Mouse (Mus musculus): Measurements from ENCODE around the gene C1qtnf3. TPM values are rescaled to one million over a fixed set of nuclear protein-coding genes. Genes with fewer than 3 reads are reported as not detected.

The C1qtnf3 gene
- polyA plus RNA-seq, 1 experiment from 2014 or later, result 22.2 TPM

DNA sequence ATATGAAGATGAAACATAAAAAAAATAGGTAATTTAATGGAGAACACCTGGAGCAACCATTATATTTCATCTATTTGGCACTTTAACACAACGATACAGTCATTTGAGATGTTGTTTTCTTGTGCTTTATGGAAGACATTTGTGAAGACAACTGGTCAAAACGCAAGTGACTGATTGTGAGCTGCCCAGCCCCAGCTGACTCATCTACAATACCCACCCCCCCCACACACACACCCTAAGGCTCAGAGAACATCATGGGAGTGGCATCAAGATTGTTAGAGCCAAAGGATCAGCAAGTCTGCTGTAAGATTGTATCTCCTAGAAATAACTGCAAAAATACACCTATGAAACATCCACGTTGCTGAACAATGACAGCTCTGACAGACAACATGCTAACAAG is 17.3 kb downstream of the C1qtnf3 start:
- no peak overlapping the region for H3K4me2 ChIP-seq (replicated peaks; ENCODE audit: low read depth)
- H3K9ac ChIP-seq (ENCODE audit: low read length), result no peak overlapping the region
- H3K27me3 ChIP-seq (ENCODE audit: control insufficient read depth, insufficient read depth, low read length), result no peaks in the 10 kb centered on the region
- no peaks in the 10 kb centered on the region for H3K36me3 ChIP-seq (ENCODE audit: control insufficient read depth, insufficient read depth, low read length)
- H3K27ac ChIP-seq (replicated peaks), result no peak overlapping the region
- H3K4me1 ChIP-seq (replicated peaks; ENCODE audit: control insufficient read depth, insufficient read depth), result no peaks in the 10 kb centered on the region
- no peaks in the 10 kb centered on the region for H3K9me3 ChIP-seq (ENCODE audit: control insufficient read depth, low read length)
- DNase-seq (ENCODE audit: low spot score), result no peak
- no peak for ATAC-seq (ENCODE audit: low FRiP score, low TSS enrichment)
- H3K4me3 ChIP-seq (ENCODE audit: low read depth, low read length), result no peak overlapping the region
- TF ChIP-seq CTCF (IDR thresholded peaks at IDR 0.05; ENCODE audit: low read depth) (no peak), EP300 (optimal IDR thresholded peaks at IDR 0.05) (no peak)
- WGBS, result 70% methylated on average over 3 of the region's 3 CpGs

DNA sequence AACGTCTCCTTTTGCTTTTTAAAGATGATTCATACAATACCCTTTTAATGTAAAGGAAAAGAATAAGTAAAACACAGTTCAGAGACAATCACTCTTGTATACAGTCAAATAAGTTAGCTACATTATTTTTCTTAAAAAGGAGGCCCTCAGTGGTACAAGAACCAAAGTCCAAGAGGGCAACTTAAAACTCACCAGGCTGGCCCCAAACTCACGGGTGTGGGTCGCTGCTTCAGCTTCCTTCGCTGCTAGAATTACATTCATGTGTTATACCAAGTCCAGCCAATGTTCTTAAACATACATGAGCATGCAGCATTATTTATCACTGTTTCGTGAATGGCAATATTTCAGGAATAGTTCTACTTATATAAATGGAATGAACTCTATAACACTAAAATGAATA is 18.6 kb downstream of the C1qtnf3 start:
- 77% methylated on average over 5 of the region's 5 CpGs for WGBS
- Histone ChIP-seq H3K36me3 (ENCODE audit: control insufficient read depth, insufficient read depth, low read length) (no peaks in the 10 kb centered on the region), H3K4me3 (ENCODE audit: low read depth, low read length) (no peak overlapping the region)

DNA sequence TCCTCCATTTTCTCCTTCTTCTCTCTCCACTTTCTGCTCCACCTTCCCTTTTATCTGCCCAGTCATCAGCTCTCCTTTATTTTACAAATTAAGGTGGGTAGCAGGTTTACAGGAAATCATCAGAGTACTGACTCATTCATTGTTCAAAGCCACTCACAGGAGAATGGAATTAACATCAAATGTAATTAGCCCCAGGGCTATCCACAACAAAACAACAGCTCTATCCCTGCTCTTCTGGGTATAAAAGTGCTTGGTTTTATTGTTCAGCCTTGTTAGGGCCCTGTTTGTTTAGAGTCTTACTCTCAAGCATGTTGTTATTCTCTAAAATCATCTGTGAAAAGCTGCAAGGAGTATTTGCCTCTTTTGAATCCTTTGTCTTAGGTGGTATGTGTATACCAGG is 25.0 kb downstream of the C1qtnf3 start:
- Histone ChIP-seq H3K27ac (replicated peaks) (no peak overlapping the region), H3K27me3 (ENCODE audit: control insufficient read depth, insufficient read depth, low read length) (no peaks in the 10 kb centered on the region), H3K9ac (ENCODE audit: low read length) (no peak overlapping the region), H3K4me2 (replicated peaks; ENCODE audit: low read depth) (no peak overlapping the region), H3K4me1 (replicated peaks; ENCODE audit: control insufficient read depth, insufficient read depth) (no peaks in the 10 kb centered on the region), H3K4me3 (ENCODE audit: low read depth, low read length) (no peak overlapping the region), H3K9me3 (ENCODE audit: control insufficient read depth, low read length) (no peaks in the 10 kb centered on the region), H3K36me3 (ENCODE audit: control insufficient read depth, insufficient read depth, low read length) (no peaks in the 10 kb centered on the region)
- DNase-seq (ENCODE audit: low spot score) (no peak), ATAC-seq (ENCODE audit: low FRiP score, low TSS enrichment) (no peak)
- TF ChIP-seq CTCF (IDR thresholded peaks at IDR 0.05; ENCODE audit: low read depth), result no peak
- no peak for TF ChIP-seq EP300 (optimal IDR thresholded peaks at IDR 0.05)

More for the DNA sequence above, 18.6 kb downstream of the C1qtnf3 start:
- DNase-seq (ENCODE audit: low spot score) (no peak), ATAC-seq (ENCODE audit: low FRiP score, low TSS enrichment) (no peak)
- Histone ChIP-seq H3K4me2 (replicated peaks; ENCODE audit: low read depth) (no peak overlapping the region), H3K9ac (ENCODE audit: low read length) (no peak overlapping the region), H3K9me3 (ENCODE audit: control insufficient read depth, low read length) (no peaks in the 10 kb centered on the region), H3K4me1 (replicated peaks; ENCODE audit: control insufficient read depth, insufficient read depth) (no peaks in the 10 kb centered on the region), H3K27ac (replicated peaks) (no peak overlapping the region), H3K27me3 (ENCODE audit: control insufficient read depth, insufficient read depth, low read length) (no peaks in the 10 kb centered on the region)
- TF ChIP-seq EP300 (optimal IDR thresholded peaks at IDR 0.05) (no peak), CTCF (IDR thresholded peaks at IDR 0.05; ENCODE audit: low read depth) (no peak)

DNA sequence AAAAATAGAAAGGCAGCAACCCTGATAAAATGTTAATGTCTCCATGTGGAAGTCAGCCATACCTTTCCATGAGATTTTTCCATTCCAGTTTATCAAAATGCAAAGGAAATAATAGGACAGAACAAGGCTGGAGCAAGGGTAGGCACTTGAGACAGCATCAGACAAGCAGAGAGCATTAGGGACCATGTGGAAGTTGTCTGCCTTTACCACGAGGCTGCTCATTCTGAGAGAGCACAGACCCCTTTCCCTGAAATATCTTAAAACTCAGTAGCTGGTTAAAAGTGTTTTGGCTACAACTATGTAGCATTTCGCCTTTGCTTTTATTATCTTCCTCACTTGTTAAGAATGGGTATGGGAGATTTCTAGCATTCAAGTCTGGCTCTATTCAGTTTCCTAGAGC is 28.6 kb downstream of the C1qtnf3 start:
- no peak overlapping the region for H3K4me3 ChIP-seq (ENCODE audit: low read depth, low read length)
- TF ChIP-seq CTCF (IDR thresholded peaks at IDR 0.05; ENCODE audit: low read depth) (no peak), EP300 (optimal IDR thresholded peaks at IDR 0.05) (no peak)
- H3K27me3 ChIP-seq (ENCODE audit: control insufficient read depth, insufficient read depth, low read length), result no peaks in the 10 kb centered on the region
- no peak for ATAC-seq (ENCODE audit: low FRiP score, low TSS enrichment)
- H3K4me1 ChIP-seq (replicated peaks; ENCODE audit: control insufficient read depth, insufficient read depth), result 0 out of 2 replicates have a peak, but pooled peaks cover 2% of the 10 kb centered on the region
- H3K9ac ChIP-seq (ENCODE audit: low read length), result no peak overlapping the region
- H3K4me2 ChIP-seq (replicated peaks; ENCODE audit: low read depth), result no peak overlapping the region
- no peak overlapping the region for H3K27ac ChIP-seq (replicated peaks)
- DNase-seq (ENCODE audit: low spot score), result no peak
- H3K9me3 ChIP-seq (ENCODE audit: control insufficient read depth, low read length), result no peaks in the 10 kb centered on the region
- no peaks in the 10 kb centered on the region for H3K36me3 ChIP-seq (ENCODE audit: control insufficient read depth, insufficient read depth, low read length)
- WGBS, result 62% methylated on average over 2 of the region's 2 CpGs

DNA sequence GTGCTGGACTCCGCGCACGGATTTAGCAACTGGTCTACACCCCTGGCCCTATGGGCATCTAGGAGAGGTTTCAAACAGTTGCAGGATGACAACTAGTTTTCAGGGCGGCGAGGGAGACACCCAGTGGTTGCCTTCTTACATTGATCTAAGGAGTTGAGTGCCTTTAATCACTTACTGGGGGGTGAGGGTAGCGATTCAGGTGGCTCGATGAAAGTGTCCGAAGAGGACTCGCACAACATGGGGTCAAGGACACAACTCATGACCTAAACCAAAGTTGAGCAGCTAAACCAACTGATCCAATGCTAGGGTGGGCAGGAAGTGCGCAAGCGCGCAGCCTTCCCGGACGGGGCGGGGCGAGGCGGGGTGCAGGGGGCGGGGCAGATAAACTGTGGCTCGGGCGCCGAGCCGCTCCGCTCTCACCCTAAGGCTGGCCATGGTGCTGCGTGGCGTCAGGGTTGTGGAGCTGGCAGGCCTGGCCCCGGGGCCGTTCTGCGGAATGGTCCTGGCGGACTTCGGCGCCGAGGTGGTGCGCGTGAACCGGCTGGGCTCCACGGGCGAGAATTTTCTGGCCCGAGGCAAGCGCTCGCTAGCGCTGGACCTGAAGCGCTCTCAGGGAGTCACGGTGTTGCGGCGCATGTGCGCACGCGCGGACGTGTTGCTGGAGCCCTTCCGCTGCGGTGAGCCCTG is 29.4 kb downstream of the C1qtnf3 start, which contains the start of gene Amacr:
TSS of gene Amacr (plus strand) at position 380 of the 687 bp plus-strand sequence.
- Histone ChIP-seq H3K4me2 (replicated peaks; ENCODE audit: low read depth) (peak within 1 kb of the TSS; percentile 71), H3K9me3 (ENCODE audit: control insufficient read depth, low read length) (no peaks in the 10 kb centered on the region), H3K27ac (replicated peaks) (peak within 1 kb of the TSS; percentile 86), H3K9ac (ENCODE audit: low read length) (peak within 1 kb of the TSS; percentile 71), H3K27me3 (ENCODE audit: control insufficient read depth, insufficient read depth, low read length) (no peaks in the 10 kb centered on the region), H3K4me3 (ENCODE audit: low read depth, low read length) (peak within 1 kb of the TSS; percentile 68), H3K36me3 (ENCODE audit: control insufficient read depth, insufficient read depth, low read length) (0 out of 2 replicates have a peak, but pooled peaks cover 2% of the 10 kb centered on the region), H3K4me1 (replicated peaks; ENCODE audit: control insufficient read depth, insufficient read depth) (0 out of 2 replicates have a peak, but pooled peaks cover 2% of the 10 kb centered on the region)
- TF ChIP-seq CTCF (IDR thresholded peaks at IDR 0.05; ENCODE audit: low read depth) (peak; percentile 73), EP300 (optimal IDR thresholded peaks at IDR 0.05) (no peak)
- DNase-seq (ENCODE audit: low spot score) (peak; percentile 94), ATAC-seq (ENCODE audit: low FRiP score, low TSS enrichment) (peak; percentile 99)
- WGBS, result under 1% methylated on average over 47 of the region's 52 CpGs

DNA sequence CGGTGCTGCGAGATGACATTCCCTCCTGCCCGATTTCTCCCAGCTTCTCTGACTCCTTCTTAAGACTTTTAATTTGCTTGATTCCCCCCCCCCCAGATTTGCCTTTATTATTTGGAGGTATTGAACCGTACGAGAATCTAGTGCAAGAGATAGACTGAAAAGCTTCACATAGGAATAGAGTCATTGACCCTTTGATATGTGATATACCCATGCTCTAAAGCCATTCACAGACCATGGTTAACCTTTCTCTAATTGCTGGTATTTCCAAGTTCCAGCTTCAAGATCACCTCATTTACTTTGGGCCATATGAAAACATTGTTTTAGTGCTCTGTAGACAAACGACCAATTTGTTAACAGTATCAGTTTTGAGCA is 29.9 kb downstream of the C1qtnf3 start:
- Histone ChIP-seq H3K4me1 (replicated peaks; ENCODE audit: control insufficient read depth, insufficient read depth) (0 out of 2 replicates have a peak, but pooled peaks cover 2% of the 10 kb centered on the region), H3K27me3 (ENCODE audit: control insufficient read depth, insufficient read depth, low read length) (no peaks in the 10 kb centered on the region), H3K36me3 (ENCODE audit: control insufficient read depth, insufficient read depth, low read length) (0 out of 2 replicates have a peak, but pooled peaks cover 2% of the 10 kb centered on the region), H3K9me3 (ENCODE audit: control insufficient read depth, low read length) (no peaks in the 10 kb centered on the region), H3K4me3 (ENCODE audit: low read depth, low read length) (peak overlapping the region; percentile 68), H3K9ac (ENCODE audit: low read length) (peak overlapping the region; percentile 71), H3K27ac (replicated peaks) (peak overlapping the region; percentile 86), H3K4me2 (replicated peaks; ENCODE audit: low read depth) (peak overlapping the region; percentile 71)
- ATAC-seq (ENCODE audit: low FRiP score, low TSS enrichment) (no peak), DNase-seq (ENCODE audit: low spot score) (no peak)
- 4% methylated on average over 6 of the region's 6 CpGs for WGBS
- TF ChIP-seq CTCF (IDR thresholded peaks at IDR 0.05; ENCODE audit: low read depth) (no peak), EP300 (optimal IDR thresholded peaks at IDR 0.05) (no peak)
